Mouse (Mus musculus) hindbrain, embryonic 15.5 days (tissue): ENCODE measurements around the gene Naa25. TPM values are rescaled to one million over a fixed set of nuclear protein-coding genes. Genes with fewer than 3 reads are reported as not detected.

Experiments
- ATAC-seq: fragments of 200-750 bp; cut with Nextera tagmentation; 2 replicates; pipeline ENCODE4 v1.8.0; 2017; ENCODE audit warnings: low read depth, moderate number of reproducible peaks, moderate TSS enrichment; ENCODE audit not compliant: low FRiP score
- H3K27ac ChIP-seq: fragments of 300-500 bp; sonication (generic); replicated peaks from 2 replicates; pipeline ENCODE4 v1.5.1; 2015; ENCODE audit warnings: mild to moderate bottlenecking, inconsistent platforms
- H3K27me3 ChIP-seq: fragments of 300-500 bp; sonication (generic); 2 replicates; pipeline ENCODE4 v1.6.1; 2015; ENCODE audit warnings: control low read depth, inconsistent platforms
- H3K36me3 ChIP-seq: fragments of 300-500 bp; sonication (generic); 2 replicates; pipeline ENCODE4 v1.6.1; 2015; ENCODE audit warnings: control low read depth, inconsistent platforms
- H3K4me1 ChIP-seq: fragments of 300-500 bp; sonication (generic); replicated peaks from 2 replicates; pipeline ENCODE4 v1.6.1; 2015; ENCODE audit warnings: control low read depth, inconsistent platforms
- H3K4me2 ChIP-seq: fragments of 300-500 bp; sonication (generic); 2 replicates; pipeline ENCODE4 v1.6.1; 2015; ENCODE audit warnings: moderate library complexity, mild to moderate bottlenecking, inconsistent platforms
- H3K4me3 ChIP-seq: fragments of 300-500 bp; sonication (generic); 2 replicates; pipeline ENCODE4 v1.5.1; 2015; ENCODE audit warnings: mild to moderate bottlenecking, inconsistent platforms
- H3K9ac ChIP-seq: fragments of 300-500 bp; sonication (generic); 2 replicates; pipeline ENCODE4 v1.6.1; 2015; ENCODE audit warnings: inconsistent platforms
- H3K9me3 ChIP-seq: fragments of 300-500 bp; sonication (generic); 2 replicates; pipeline ENCODE4 v1.6.1; 2016; ENCODE audit warnings: control low read depth, inconsistent platforms
- WGBS: fragments of 180-500 bp; shearing (Covaris S2); methylation state at CpG from one replicate; pipeline ENCODE4 v1.1.7; 2015; 5-methylcytosine and 5-hydroxymethylcytosine counted together
- polyA plus RNA-seq: library from polyadenylated mRNA; unstranded; fragments of >200 nt; fragmentation: Nextera tagmentation; extraction: Ambion mirVana; gene quantifications from 2 replicates; pipeline ENCODE4 v1.2.1, GENCODE M21; 2015

The Naa25 gene
- polyA plus RNA-seq, 1 experiment from 2014 or later = 53.6 TPM

DNA sequence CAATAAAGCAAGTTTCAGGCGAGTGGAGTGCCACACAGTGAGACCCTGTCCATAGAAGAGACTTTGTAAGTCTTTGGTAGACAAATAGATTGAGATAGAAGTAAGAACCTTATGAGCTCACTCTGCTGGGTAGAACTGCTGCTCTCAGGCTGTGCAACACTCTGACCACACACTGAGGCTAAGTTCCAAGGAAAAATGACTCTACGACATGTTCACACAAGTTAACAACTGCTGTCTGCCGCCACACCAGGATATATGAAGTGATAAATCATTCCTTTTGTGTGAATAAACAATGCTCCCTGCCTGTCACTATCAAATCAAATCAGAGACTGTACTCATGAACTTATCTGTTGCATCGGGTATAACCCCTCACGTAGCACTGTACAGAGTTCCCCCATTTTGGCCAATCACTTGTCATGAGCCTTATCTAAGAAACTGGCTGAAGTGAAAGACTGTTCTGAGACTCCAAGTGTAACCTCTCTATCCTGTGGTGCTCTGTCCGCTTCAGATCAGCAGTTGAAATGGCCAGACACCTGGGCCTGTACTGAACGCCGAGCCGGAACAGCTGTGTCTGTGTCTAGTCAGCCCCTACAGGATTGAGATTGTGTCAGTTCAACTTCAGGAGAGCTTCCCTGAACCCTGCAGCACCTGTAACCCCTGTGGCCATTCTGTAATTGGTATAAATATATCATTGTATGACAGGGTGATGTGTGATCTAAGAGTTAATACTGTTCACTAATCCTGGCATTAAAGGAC is 58.0 kb downstream of the Naa25 start:
- ATAC-seq = no peak
- Histone ChIP-seq H3K27ac (no peak overlapping the region), H3K9me3 (no peaks in the 10 kb centered on the region), H3K36me3 (no peaks in the 10 kb centered on the region), H3K4me2 (no peak overlapping the region), H3K9ac (no peak overlapping the region), H3K4me3 (no peak overlapping the region), H3K4me1 (peaks cover 17% of the 10 kb centered on the region), H3K27me3 (no peaks in the 10 kb centered on the region)
- WGBS = 79% methylated on average over 9 of the region's 9 CpGs

DNA sequence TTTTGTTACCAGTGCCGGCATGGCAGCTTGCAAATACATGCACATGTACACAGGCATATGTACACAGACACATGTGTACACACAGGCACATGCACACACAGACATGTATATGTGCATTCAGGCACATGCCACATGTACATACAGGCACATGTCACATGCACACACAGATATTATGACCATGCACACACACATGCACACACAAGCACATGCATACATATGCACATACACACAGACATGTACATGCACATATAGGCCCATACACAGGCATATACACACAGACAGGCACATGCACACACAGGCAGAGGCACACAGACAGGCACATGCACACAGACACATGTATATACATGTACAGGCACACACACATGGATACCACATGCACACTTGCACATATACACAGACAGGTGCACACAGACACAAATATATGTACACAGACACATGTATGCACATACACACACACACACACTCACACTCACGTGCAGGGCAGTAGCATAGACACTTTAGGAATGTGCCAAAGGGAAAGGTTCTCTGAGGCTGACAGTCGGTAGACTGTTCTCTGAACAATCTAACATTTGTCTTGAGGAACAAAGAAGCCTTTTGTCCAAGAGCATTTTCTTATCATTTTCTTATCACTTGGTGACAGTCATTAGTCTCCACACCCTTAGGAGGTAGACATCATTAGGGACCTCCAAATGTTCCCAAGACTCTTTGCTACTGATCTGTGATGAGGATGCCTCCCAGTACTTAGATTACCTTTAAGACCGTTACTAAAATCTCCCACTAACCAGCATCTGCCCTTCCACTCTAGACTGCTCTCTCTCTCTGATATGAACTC is 63.8 kb downstream of the Naa25 start:
- Histone ChIP-seq H3K36me3 (no peaks in the 10 kb centered on the region), H3K4me3 (no peak overlapping the region), H3K27ac (no peak overlapping the region), H3K9me3 (no peaks in the 10 kb centered on the region), H3K27me3 (no peaks in the 10 kb centered on the region), H3K9ac (no peak overlapping the region), H3K4me1 (no peaks in the 10 kb centered on the region), H3K4me2 (no peak overlapping the region)
- WGBS = 66% methylated on average over 4 of the region's 4 CpGs
- ATAC-seq = no peak

DNA sequence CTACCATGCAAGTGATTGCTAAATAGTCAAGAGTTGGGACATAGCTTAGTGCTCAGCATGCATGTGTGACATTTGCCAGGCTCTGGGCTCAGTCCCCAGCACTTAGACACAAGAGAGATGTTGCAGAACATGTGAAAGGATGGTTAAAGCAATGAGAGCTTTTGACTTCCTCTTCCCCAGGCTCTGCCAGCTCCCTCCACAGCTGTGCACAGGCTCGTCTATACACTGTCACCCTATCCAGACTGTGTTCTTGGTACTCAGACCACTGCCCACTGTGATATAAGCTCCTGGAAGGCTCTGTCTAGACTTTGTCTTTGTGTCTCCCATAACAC is 64.4 kb downstream of the Naa25 start:
- no peak overlapping the region for H3K27ac ChIP-seq
- no peak overlapping the region for H3K9ac ChIP-seq
- H3K4me3 ChIP-seq = no peak overlapping the region
- H3K4me1 ChIP-seq = no peaks in the 10 kb centered on the region
- WGBS = 50% methylated on average over 1 of the region's 1 CpGs
- ATAC-seq = no peak
- H3K36me3 ChIP-seq = no peaks in the 10 kb centered on the region
- no peaks in the 10 kb centered on the region for H3K27me3 ChIP-seq
- no peak overlapping the region for H3K4me2 ChIP-seq
- H3K9me3 ChIP-seq = no peaks in the 10 kb centered on the region

DNA sequence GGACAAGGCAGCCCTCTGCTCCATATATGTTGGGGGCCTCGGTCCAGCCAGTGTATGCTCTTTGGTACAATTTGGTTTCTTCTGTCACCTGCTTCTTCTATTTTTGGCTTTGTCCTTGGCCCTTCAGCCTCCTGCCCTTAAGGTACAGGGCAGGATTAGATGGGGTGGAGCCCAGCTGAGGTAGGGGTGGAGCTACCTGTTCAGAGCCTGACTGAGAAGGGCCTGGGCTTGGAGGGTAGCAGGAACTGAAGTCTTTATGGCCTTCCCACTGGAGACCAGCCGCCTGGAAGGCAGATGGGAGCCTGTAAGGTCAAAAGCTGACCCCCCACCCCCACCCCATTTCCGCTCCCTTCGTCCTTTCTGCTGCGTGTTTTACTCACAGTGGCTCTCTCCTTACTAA is 65.2 kb downstream of the Naa25 start:
- H3K36me3 ChIP-seq = no peaks in the 10 kb centered on the region
- H3K27ac ChIP-seq = no peak overlapping the region
- H3K27me3 ChIP-seq = no peaks in the 10 kb centered on the region
- H3K4me1 ChIP-seq = no peaks in the 10 kb centered on the region
- no peak overlapping the region for H3K9ac ChIP-seq
- no peak overlapping the region for H3K4me3 ChIP-seq
- ATAC-seq = no peak
- H3K4me2 ChIP-seq = no peak overlapping the region
- WGBS = 64% methylated on average over 5 of the region's 5 CpGs
- H3K9me3 ChIP-seq = no peaks in the 10 kb centered on the region

DNA sequence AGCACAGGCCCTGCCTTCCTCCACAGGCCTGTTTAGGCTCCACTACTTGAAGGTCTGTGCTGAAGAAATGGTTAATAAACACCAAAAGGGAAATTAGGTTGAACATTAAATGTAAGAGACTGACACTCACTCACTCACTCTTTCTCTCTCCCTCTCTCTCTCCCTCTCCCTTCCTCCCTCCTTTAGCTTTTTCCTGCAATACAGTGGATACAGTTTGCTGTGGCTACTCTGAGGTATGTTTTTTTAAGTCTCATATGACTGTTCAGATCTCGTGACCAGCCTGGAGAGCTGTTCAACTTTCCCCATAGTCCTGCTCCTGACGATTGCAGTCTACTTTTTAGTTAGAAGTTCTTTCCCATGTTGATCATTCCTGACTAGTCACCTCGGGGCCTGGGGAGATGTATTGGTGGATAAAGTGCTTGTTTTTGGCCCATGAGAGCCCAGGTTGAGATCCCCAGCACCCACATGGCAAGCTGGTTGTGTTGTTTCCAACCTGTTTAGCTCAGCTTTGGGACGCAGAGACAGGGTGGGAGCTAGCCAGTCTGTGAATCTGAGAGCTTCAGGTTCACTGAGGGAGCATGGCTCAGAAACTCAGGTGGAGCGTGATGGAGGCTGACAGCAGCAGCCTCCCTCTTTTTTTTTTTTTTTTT is 66.0 kb downstream of the Naa25 start:
- Histone ChIP-seq H3K27me3 (no peaks in the 10 kb centered on the region), H3K27ac (no peak overlapping the region), H3K4me1 (no peaks in the 10 kb centered on the region), H3K4me3 (no peak overlapping the region), H3K4me2 (no peak overlapping the region), H3K9ac (no peak overlapping the region), H3K36me3 (no peaks in the 10 kb centered on the region), H3K9me3 (no peaks in the 10 kb centered on the region)
- WGBS = 76% methylated on average over 5 of the region's 5 CpGs
- no peak for ATAC-seq

DNA sequence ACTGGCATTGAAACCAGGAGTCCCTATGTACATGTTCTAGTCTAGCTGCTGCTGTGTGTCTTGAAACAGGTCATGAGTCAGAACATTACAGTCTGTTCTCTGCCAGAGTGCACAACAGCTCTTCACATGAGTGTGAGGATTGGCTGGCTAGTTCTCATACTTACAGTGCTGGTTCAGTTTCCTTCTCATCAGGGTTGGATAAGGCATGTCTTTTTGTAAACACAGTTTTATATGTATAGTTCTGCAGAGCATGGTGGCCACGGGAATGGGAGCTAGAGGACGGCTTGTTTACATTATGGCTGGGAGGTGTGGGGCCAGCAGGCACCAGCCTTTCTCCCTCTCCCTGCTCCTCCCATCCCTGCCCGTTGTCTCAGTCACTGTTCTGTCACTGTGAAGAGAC is 71.8 kb downstream of the Naa25 start:
- no peak for ATAC-seq
- Histone ChIP-seq H3K36me3 (no peaks in the 10 kb centered on the region), H3K4me3 (no peak overlapping the region), H3K27me3 (no peaks in the 10 kb centered on the region), H3K27ac (no peak overlapping the region), H3K9me3 (no peaks in the 10 kb centered on the region), H3K4me2 (no peak overlapping the region), H3K4me1 (no peaks in the 10 kb centered on the region), H3K9ac (no peak overlapping the region)
- 47% methylated on average over 3 of the region's 3 CpGs for WGBS

DNA sequence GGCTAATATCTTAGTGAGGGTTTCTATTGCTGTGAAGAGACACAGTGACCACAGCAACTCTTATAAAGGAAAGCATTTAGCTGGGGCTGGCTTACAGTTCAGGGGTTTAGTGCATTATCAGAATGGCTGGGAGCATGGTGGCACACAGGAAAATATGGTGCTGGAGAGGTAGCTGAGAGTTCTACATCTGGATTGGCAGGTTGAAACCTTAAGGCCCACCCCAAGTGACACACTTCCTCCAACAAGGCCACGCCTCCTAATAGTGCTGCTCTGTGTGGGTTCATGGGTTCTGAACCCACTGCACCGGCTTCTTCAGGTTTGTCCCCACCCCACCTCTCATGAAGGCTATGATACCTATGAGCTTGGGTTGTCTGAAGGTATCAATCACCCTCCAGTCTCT is 74.7 kb downstream of the Naa25 start:
- Histone ChIP-seq H3K36me3 (no peaks in the 10 kb centered on the region), H3K27ac (no peak overlapping the region), H3K9ac (no peak overlapping the region), H3K9me3 (no peaks in the 10 kb centered on the region), H3K4me3 (no peak overlapping the region), H3K4me1 (no peaks in the 10 kb centered on the region), H3K27me3 (no peaks in the 10 kb centered on the region), H3K4me2 (no peak overlapping the region)
- WGBS = 94% methylated on average over 2 of the region's 2 CpGs
- ATAC-seq = no peak

DNA sequence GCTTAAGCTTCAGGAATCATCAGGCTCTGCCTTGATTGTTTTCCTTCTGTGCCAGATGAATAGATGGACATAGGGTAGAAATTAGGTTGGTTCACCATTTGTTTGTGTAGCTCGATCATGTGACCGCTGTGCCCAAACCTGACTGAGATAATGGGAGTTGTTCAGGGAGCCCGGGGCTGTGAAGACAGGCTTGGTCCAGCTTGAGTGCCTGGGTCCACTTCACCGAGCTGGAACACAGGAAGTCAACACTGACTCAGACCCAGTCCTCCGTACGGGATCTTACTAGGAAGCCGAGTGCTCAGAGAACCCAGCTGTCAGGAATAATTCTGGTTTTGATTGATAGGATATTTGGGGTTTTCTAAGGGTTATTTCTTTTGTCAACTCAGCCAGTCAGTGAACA is 76.9 kb downstream of the Naa25 start:
- Histone ChIP-seq H3K27ac (no peak overlapping the region), H3K4me3 (no peak overlapping the region), H3K9ac (no peak overlapping the region), H3K9me3 (no peaks in the 10 kb centered on the region), H3K4me1 (no peaks in the 10 kb centered on the region), H3K36me3 (no peaks in the 10 kb centered on the region), H3K27me3 (no peaks in the 10 kb centered on the region), H3K4me2 (no peak overlapping the region)
- 85% methylated on average over 7 of the region's 7 CpGs for WGBS
- no peak for ATAC-seq

DNA sequence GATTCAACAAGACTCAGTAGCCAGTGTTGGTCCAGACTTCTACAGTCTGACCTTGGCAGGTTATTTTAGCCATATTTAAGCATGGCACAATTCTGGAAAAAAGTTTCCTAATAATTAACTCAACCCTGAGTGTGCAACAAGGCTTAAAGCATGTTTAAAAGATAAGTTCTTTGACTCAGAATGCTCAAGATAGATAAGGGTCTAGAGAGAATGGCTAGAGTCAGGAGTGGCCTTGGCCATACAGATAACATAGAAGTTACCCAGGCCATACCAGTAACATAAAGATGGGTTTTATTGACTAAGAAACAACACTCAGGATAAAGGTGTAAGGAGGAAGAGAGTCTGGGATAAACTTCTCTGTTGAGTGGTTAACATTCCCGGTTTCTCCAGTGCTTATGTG is 78.3 kb downstream of the Naa25 start:
- Histone ChIP-seq H3K4me1 (no peaks in the 10 kb centered on the region), H3K9me3 (no peaks in the 10 kb centered on the region), H3K27ac (no peak overlapping the region), H3K36me3 (no peaks in the 10 kb centered on the region), H3K4me3 (no peak overlapping the region), H3K4me2 (no peak overlapping the region), H3K9ac (no peak overlapping the region), H3K27me3 (no peaks in the 10 kb centered on the region)
- 91% methylated on average over 1 of the region's 1 CpGs for WGBS
- ATAC-seq = no peak

DNA sequence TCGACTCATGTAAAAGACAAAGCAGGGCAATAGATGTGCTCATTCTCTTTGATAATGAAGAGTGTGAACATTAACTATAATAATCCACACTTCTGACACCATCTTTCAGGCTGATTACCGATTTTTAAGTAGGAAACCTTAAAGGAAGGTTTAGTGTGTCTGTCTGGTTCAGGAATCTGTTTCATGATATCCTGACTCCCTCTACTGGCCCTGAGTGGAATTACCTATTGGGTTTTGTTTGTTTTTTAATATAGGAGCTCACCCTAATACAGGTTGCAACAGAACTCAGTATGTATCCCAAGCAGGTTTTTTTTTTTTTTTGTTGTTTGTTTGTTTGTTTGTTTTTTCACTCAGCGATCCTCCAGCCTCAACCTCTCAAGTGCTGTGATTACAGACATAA is 79.9 kb downstream of the Naa25 start:
- no peaks in the 10 kb centered on the region for H3K27me3 ChIP-seq
- no peaks in the 10 kb centered on the region for H3K4me1 ChIP-seq
- no peaks in the 10 kb centered on the region for H3K9me3 ChIP-seq
- H3K9ac ChIP-seq = no peak overlapping the region
- no peaks in the 10 kb centered on the region for H3K36me3 ChIP-seq
- H3K27ac ChIP-seq = no peak overlapping the region
- no peak for ATAC-seq
- H3K4me2 ChIP-seq = no peak overlapping the region
- 34% methylated on average over 3 of the region's 3 CpGs for WGBS
- H3K4me3 ChIP-seq = no peak overlapping the region

DNA sequence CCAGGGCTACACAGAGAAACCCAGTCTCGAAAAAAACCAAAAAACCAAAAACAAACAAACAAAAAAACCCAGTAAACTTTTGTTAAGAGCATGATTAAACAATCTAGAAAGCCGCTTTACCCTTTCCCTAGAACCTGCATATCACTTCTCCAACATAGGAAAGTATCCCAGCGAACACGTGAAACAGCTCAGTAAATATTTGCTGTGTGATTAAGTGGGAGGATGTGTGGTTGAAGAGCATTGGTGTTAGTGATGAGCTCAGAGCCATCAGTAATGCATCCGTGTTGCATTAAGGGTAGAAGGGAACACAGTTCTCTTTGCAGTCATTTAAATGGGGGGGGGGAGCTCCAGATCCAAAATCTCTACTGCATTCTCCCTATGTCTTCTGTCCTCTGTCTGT is 87.1 kb downstream of the Naa25 start:
- no peaks in the 10 kb centered on the region for H3K36me3 ChIP-seq
- no peak overlapping the region for H3K9ac ChIP-seq
- H3K9me3 ChIP-seq = no peaks in the 10 kb centered on the region
- no peak for ATAC-seq
- no peaks in the 10 kb centered on the region for H3K4me1 ChIP-seq
- no peak overlapping the region for H3K27ac ChIP-seq
- H3K4me3 ChIP-seq = no peak overlapping the region
- H3K4me2 ChIP-seq = no peak overlapping the region
- no peaks in the 10 kb centered on the region for H3K27me3 ChIP-seq
- WGBS = 81% methylated on average over 5 of the region's 5 CpGs

DNA sequence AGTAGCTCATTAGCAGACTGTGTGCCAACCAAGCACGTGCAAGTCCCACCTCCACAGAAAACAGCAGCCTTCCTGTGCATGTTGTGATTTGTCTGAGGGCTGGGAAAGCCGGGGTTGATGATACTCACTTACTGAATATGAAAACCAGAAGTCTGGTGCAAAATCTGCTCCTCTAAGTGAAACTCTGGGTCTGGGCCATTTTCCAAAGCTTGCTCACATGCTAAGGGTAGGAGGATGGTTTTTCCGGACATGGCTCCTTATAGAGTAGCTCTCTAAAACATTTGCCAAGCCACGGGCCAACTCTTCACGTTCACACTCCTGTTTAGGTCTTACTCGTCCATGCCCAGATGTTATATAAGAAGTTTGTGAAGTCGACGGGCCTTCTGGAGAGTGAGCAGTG is 95.6 kb downstream of the Naa25 start:
- no peak overlapping the region for H3K27ac ChIP-seq
- H3K4me3 ChIP-seq = no peak overlapping the region
- H3K4me1 ChIP-seq = no peaks in the 10 kb centered on the region
- no peak overlapping the region for H3K9ac ChIP-seq
- no peak for ATAC-seq
- 81% methylated on average over 8 of the region's 8 CpGs for WGBS
- no peaks in the 10 kb centered on the region for H3K9me3 ChIP-seq
- no peaks in the 10 kb centered on the region for H3K27me3 ChIP-seq
- H3K4me2 ChIP-seq = no peak overlapping the region
- H3K36me3 ChIP-seq = no peaks in the 10 kb centered on the region
